Mouse (Mus musculus): ENCODE measurements around the gene Mettl21a. TPM values are rescaled to one million over a fixed set of nuclear protein-coding genes. Genes with fewer than 3 reads are reported as not detected.

Gene Mettl21a
- total and polyA plus RNA-seq, 2 experiments from 2014 or later = 9.4 to 10.8 TPM

GRCm38 (mm10) chr1:64609976-64610375 lies 7.1 kb downstream of the Mettl21a start:
- Histone ChIP-seq H3K27ac (ENCODE audit: low read depth, low read length) (no peak overlapping the region), H3K9ac (replicated peaks; ENCODE audit: low read length, poor library complexity, severe bottlenecking) (no peak overlapping the region), H3K27me3 (ENCODE audit: insufficient read depth, low read length) (no peaks in the 10 kb centered on the region), H3K4me3 (ENCODE audit: low read depth, low read length) (no peak overlapping the region), H3K36me3 (ENCODE audit: insufficient read depth, low read length) (peaks cover 27% of the 10 kb centered on the region), H3K4me2 (ENCODE audit: low read depth, low read length, poor library complexity, severe bottlenecking) (no peak overlapping the region), H3K4me1 (ENCODE audit: insufficient read depth, low read length) (no peaks in the 10 kb centered on the region), H3K9me3 (ENCODE audit: low read length) (no peaks in the 10 kb centered on the region)
- TF ChIP-seq CTCF (IDR thresholded peaks at IDR 0.05) = no peak
- ATAC-seq (ENCODE audit: low FRiP score) = no peak
- DNase-seq (ENCODE audit: low spot score) = no peak
- 91% methylated on average over 9 of the region's 9 CpGs for WGBS

- no peak for TF ChIP-seq CTCF (IDR thresholded peaks at IDR 0.05)
- no peak overlapping the region for H3K9ac ChIP-seq (replicated peaks; ENCODE audit: low read length, poor library complexity, severe bottlenecking)
- no peak overlapping the region for H3K4me2 ChIP-seq (ENCODE audit: low read depth, low read length, poor library complexity, severe bottlenecking)
- peaks cover 24% of the 10 kb centered on the region for H3K36me3 ChIP-seq (ENCODE audit: insufficient read depth, low read length)
- no peaks in the 10 kb centered on the region for H3K4me1 ChIP-seq (ENCODE audit: insufficient read depth, low read length)
- no peak overlapping the region for H3K27ac ChIP-seq (ENCODE audit: low read depth, low read length)
- DNase-seq (ENCODE audit: low spot score) = no peak
- H3K4me3 ChIP-seq (ENCODE audit: low read depth, low read length) = no peak overlapping the region
- H3K9me3 ChIP-seq (ENCODE audit: low read length) = no peaks in the 10 kb centered on the region
- ATAC-seq (ENCODE audit: low FRiP score) = no peak
- WGBS = 77% methylated on average over 4 of the region's 4 CpGs
- H3K27me3 ChIP-seq (ENCODE audit: insufficient read depth, low read length) = no peaks in the 10 kb centered on the region
Observed at GRCm38 (mm10) chr1:64609145-64609544, 7.9 kb downstream of the Mettl21a start.

DNA sequence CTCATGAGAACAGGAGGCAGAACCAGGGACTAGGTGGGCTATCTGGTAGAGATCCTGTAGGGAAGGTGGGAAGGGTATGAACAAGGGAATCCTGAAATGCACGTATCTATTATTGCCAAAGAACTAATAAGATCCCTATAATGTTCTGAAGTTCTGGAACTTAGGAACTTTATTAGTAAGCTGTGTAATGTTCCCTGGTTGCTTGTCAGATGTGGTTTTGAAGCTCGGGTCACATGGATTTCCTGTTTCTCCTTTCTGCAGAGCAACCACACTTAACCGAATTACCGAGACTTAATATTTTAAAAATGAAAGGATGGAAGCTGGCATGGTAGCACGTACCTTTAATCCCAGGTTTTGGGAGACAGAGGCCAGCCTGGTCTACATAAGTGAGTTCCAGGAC lies 13.7 kb downstream of the Mettl21a start:
- DNase-seq (ENCODE audit: low spot score) = no peak

DNA sequence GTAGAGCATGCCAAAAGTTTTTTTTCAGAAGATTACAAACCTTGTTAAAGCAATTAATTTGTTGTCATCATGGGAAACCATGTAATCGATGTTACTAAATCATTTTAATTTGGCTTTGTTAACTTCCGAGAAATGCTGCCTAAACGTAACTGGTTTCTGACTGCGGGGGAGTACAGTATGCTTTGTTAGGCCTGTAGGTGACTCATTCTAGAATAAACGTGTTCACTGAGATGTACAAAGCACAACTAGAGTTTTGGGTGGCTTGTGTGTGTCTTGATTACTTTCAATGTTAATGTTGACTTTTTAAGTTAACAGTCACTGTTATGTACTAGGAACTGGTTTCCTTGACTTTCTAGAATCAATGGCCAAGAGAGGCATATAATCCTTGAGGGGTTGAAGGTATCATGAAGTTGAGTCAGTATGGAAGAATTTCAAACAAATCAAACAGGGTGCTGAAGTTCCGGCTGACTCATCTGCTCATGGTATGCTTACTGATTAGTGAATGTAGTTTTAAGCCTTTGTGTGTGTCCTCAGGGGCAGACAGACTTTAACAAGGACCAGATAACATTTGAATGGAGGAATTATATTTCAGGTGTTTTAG lies 15.7 kb downstream of the Mettl21a start:
- DNase-seq (ENCODE audit: low spot score) (no peak), ATAC-seq (ENCODE audit: low FRiP score) (no peak)
- 89% methylated on average over 6 of the region's 6 CpGs for WGBS
- no peak for TF ChIP-seq CTCF (IDR thresholded peaks at IDR 0.05)
- Histone ChIP-seq H3K4me3 (ENCODE audit: low read depth, low read length) (no peak overlapping the region), H3K4me2 (ENCODE audit: low read depth, low read length, poor library complexity, severe bottlenecking) (no peak overlapping the region), H3K36me3 (ENCODE audit: insufficient read depth, low read length) (no peaks in the 10 kb centered on the region), H3K27me3 (ENCODE audit: insufficient read depth, low read length) (no peaks in the 10 kb centered on the region), H3K4me1 (ENCODE audit: insufficient read depth, low read length) (no peaks in the 10 kb centered on the region), H3K27ac (ENCODE audit: low read depth, low read length) (no peak overlapping the region), H3K9ac (replicated peaks; ENCODE audit: low read length, poor library complexity, severe bottlenecking) (no peak overlapping the region), H3K9me3 (ENCODE audit: low read length) (no peaks in the 10 kb centered on the region)

More for the DNA sequence above, 13.7 kb downstream of the Mettl21a start:
- Histone ChIP-seq H3K4me2 (ENCODE audit: low read depth, low read length, poor library complexity, severe bottlenecking) (no peak overlapping the region), H3K36me3 (ENCODE audit: insufficient read depth, low read length) (peaks cover 14% of the 10 kb centered on the region), H3K27ac (ENCODE audit: low read depth, low read length) (no peak overlapping the region), H3K9ac (replicated peaks; ENCODE audit: low read length, poor library complexity, severe bottlenecking) (no peak overlapping the region), H3K9me3 (ENCODE audit: low read length) (no peaks in the 10 kb centered on the region), H3K4me3 (ENCODE audit: low read depth, low read length) (no peak overlapping the region), H3K27me3 (ENCODE audit: insufficient read depth, low read length) (no peaks in the 10 kb centered on the region), H3K4me1 (ENCODE audit: insufficient read depth, low read length) (no peaks in the 10 kb centered on the region)
- ATAC-seq (ENCODE audit: low FRiP score) = no peak
- TF ChIP-seq CTCF (IDR thresholded peaks at IDR 0.05) = no peak
- WGBS = 96% methylated on average over 5 of the region's 5 CpGs

DNA sequence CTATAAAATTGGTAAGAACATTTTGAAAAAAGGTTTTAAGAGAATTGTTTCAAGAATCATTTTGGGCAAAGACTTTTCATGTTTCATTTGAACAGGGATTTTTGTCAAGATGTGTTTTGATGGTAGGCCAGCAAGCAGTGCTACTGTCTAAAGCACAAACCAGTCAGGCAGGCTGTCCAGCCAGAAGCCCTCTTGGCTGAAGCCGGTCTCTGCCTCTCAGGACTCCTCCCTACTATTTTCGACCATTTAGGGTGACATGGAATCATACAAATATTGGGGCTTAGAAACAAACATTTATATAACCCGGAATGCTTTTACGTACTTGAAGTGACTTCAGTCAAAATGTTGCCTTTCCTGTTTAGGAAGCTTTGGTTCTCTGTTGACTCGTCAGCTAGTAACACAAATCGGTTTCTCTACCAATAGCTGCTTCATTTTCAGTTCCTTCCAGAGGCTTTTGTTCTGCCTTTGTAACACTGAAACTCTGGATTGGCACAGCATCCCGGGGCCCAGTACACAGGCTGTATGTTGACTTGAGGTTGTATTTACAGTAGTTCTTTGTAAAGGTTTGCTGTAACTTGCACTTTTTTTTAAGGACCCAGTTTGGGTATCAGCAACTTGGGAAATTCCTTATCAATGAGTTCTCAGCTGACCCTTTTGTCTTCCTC lies 16.5 kb downstream of the Mettl21a start:
- Histone ChIP-seq H3K4me2 (ENCODE audit: low read depth, low read length, poor library complexity, severe bottlenecking) (no peak overlapping the region), H3K9me3 (ENCODE audit: low read length) (no peaks in the 10 kb centered on the region), H3K27ac (ENCODE audit: low read depth, low read length) (no peak overlapping the region), H3K27me3 (ENCODE audit: insufficient read depth, low read length) (no peaks in the 10 kb centered on the region), H3K4me1 (ENCODE audit: insufficient read depth, low read length) (no peaks in the 10 kb centered on the region), H3K36me3 (ENCODE audit: insufficient read depth, low read length) (no peaks in the 10 kb centered on the region), H3K9ac (replicated peaks; ENCODE audit: low read length, poor library complexity, severe bottlenecking) (no peak overlapping the region), H3K4me3 (ENCODE audit: low read depth, low read length) (no peak overlapping the region)
- ATAC-seq (ENCODE audit: low FRiP score) (no peak), DNase-seq (ENCODE audit: low spot score) (no peak)
- TF ChIP-seq CTCF (IDR thresholded peaks at IDR 0.05) = no peak
- WGBS = 87% methylated on average over 7 of the region's 7 CpGs

GRCm38 (mm10) chr1:64598926-64599325 lies 18.1 kb downstream of the Mettl21a start:
- no peak for TF ChIP-seq CTCF (IDR thresholded peaks at IDR 0.05)
- Histone ChIP-seq H3K4me1 (ENCODE audit: insufficient read depth, low read length) (no peaks in the 10 kb centered on the region), H3K36me3 (ENCODE audit: insufficient read depth, low read length) (no peaks in the 10 kb centered on the region), H3K27ac (ENCODE audit: low read depth, low read length) (no peak overlapping the region), H3K9me3 (ENCODE audit: low read length) (no peaks in the 10 kb centered on the region), H3K9ac (replicated peaks; ENCODE audit: low read length, poor library complexity, severe bottlenecking) (no peak overlapping the region), H3K27me3 (ENCODE audit: insufficient read depth, low read length) (no peaks in the 10 kb centered on the region), H3K4me3 (ENCODE audit: low read depth, low read length) (no peak overlapping the region), H3K4me2 (ENCODE audit: low read depth, low read length, poor library complexity, severe bottlenecking) (no peak overlapping the region)
- 55% methylated on average over 5 of the region's 5 CpGs for WGBS
- no peak for DNase-seq (ENCODE audit: low spot score)
- ATAC-seq (ENCODE audit: low FRiP score) = no peak
